ENCODE assay signal across 7 mouse cellular contexts in genomic region chr16:64873416-64874305, GRCm38 (mm10). TPM values are rescaled to one million over a fixed set of nuclear protein-coding genes. Genes with fewer than 3 reads are reported as not detected.
DNase-seq lines count a peak whose midpoint lies in the region; ATAC-seq and TF ChIP-seq lines count a peak whose summit lies in the region.

No protein-coding gene starts in this region.

- H3K4me2 ChIP-seq in limb, embryonic 11.5 days (ENCODE audit: low read depth, severe bottlenecking) = peak overlapping the region; percentile 54
- peak overlapping the region; percentile 79 for H3K4me2 ChIP-seq in midbrain, embryonic 13.5 days (replicated peaks)

- H3K9me3 ChIP-seq in embryonic facial prominence, embryonic 10.5 days = no peaks in the 10 kb centered on the region
- H3K9me3 ChIP-seq in limb, embryonic 11.5 days (ENCODE audit: control insufficient read depth, low read length) = no peaks in the 10 kb centered on the region
- no peaks in the 10 kb centered on the region for H3K9me3 ChIP-seq in midbrain, embryonic 13.5 days

- H3K9ac ChIP-seq in limb, embryonic 11.5 days (ENCODE audit: low read length) = peak overlapping the region; percentile 73
- H3K9ac ChIP-seq in midbrain, embryonic 13.5 days (replicated peaks) = peak overlapping the region; percentile 63

- TF ChIP-seq POLR2A in small intestine, adult 2 months (IDR thresholded peaks at IDR 0.05; ENCODE audit: low read depth, low read length) = no peak

- no peak for TF ChIP-seq CTCF in small intestine, adult 2 months (IDR thresholded peaks at IDR 0.05; ENCODE audit: extremely low read depth, insufficient read length, insufficient replicate concordance, low read depth, low read length)

- DNase-seq in adrenal gland, postnatal 10 days = peak; percentile 76
- peak; percentile 68 for DNase-seq in embryonic facial prominence, embryonic 10.5 days (ENCODE audit: low spot score)
- peak; percentile 97 for DNase-seq in heart, adult 11 months
- peak; percentile 64 for DNase-seq in kidney, adult 11 months
- peak; percentile 77 for DNase-seq in limb, embryonic 11.5 days (ENCODE audit: low spot score)

- peak; percentile 95 for ATAC-seq in limb, embryonic 11.5 days (ENCODE audit: insufficient number of reproducible peaks, low FRiP score, low TSS enrichment, low read depth)
- ATAC-seq in midbrain, embryonic 13.5 days = peak; percentile 95

- H3K27ac ChIP-seq in embryonic facial prominence, embryonic 10.5 days (replicated peaks) = peak overlapping the region; percentile 90
- H3K27ac ChIP-seq in limb, embryonic 11.5 days (replicated peaks; ENCODE audit: low read depth, low read length) = peak overlapping the region; percentile 65
- H3K27ac ChIP-seq in midbrain, embryonic 13.5 days = peak overlapping the region; percentile 7; the same call in 1 of the 2 replicates
- peak overlapping the region; percentile 90 for H3K27ac ChIP-seq in small intestine, adult 2 months (ENCODE audit: insufficient read depth, low read depth, low read length)

- no peaks in the 10 kb centered on the region for H3K36me3 ChIP-seq in embryonic facial prominence, embryonic 10.5 days (replicated peaks)
- no peaks in the 10 kb centered on the region for H3K36me3 ChIP-seq in limb, embryonic 11.5 days (ENCODE audit: control insufficient read depth, insufficient read depth, low read length)
- H3K36me3 ChIP-seq in midbrain, embryonic 13.5 days = no peaks in the 10 kb centered on the region
- no peaks in the 10 kb centered on the region for H3K36me3 ChIP-seq in small intestine, adult 2 months (ENCODE audit: control insufficient read depth, insufficient read depth, low read length)

- H3K27me3 ChIP-seq in embryonic facial prominence, embryonic 10.5 days (replicated peaks; ENCODE audit: low read depth, poor library complexity, severe bottlenecking) = no peaks in the 10 kb centered on the region
- H3K27me3 ChIP-seq in limb, embryonic 11.5 days (ENCODE audit: control insufficient read depth, insufficient read depth, low read length) = no peaks in the 10 kb centered on the region
- H3K27me3 ChIP-seq in midbrain, embryonic 13.5 days = no peaks in the 10 kb centered on the region
- H3K27me3 ChIP-seq in small intestine, adult 2 months (ENCODE audit: control insufficient read depth, insufficient read depth, low read length) = no peaks in the 10 kb centered on the region

- H3K4me1 ChIP-seq in embryonic facial prominence, embryonic 10.5 days = 0 out of 2 replicates have a peak, but pooled peaks cover 3% of the 10 kb centered on the region
- H3K4me1 ChIP-seq in limb, embryonic 11.5 days (ENCODE audit: control insufficient read depth, insufficient read depth, low read length) = no peaks in the 10 kb centered on the region
- peaks cover 2% of the 10 kb centered on the region for H3K4me1 ChIP-seq in midbrain, embryonic 13.5 days (replicated peaks)
- no peaks in the 10 kb centered on the region for H3K4me1 ChIP-seq in small intestine, adult 2 months (ENCODE audit: control insufficient read depth, insufficient read depth, insufficient read length, low read length)

- H3K4me3 ChIP-seq in embryonic facial prominence, embryonic 10.5 days = peak overlapping the region; percentile 71
- H3K4me3 ChIP-seq in limb, embryonic 11.5 days (ENCODE audit: low read depth, low read length) = peak overlapping the region; percentile 61
- H3K4me3 ChIP-seq in midbrain, embryonic 13.5 days (replicated peaks) = peak overlapping the region; percentile 57
- peak overlapping the region; percentile 63 for H3K4me3 ChIP-seq in small intestine, adult 2 months (ENCODE audit: low read depth, low read length)

- WGBS in embryonic facial prominence, embryonic 10.5 days = 4% methylated on average over 29 of the region's 29 CpGs
- 4% methylated on average over 29 of the region's 29 CpGs for WGBS in limb, embryonic 11.5 days
- 4% methylated on average over 29 of the region's 29 CpGs for WGBS in midbrain, embryonic 13.5 days
- under 1% methylated on average over 29 of the region's 29 CpGs for WGBS in small intestine, adult 2 months

RNA-seq across cellular contexts. Expression of gene Cggbp1, which starts 21.9 kb away (rescaled TPM):
- 100 to 1,000 TPM; 109 to 115 TPM for total RNA-seq in adrenal gland, postnatal 10 days (2021)
- 87.4 and 88.4 TPM in 2 replicates for polyA plus RNA-seq in embryonic facial prominence, embryonic 10.5 days (2016; fragmentation: Nextera tagmentation; extraction: Ambion mirVana)
- 119 and 120 TPM in 2 replicates for polyA plus RNA-seq in limb, embryonic 11.5 days (2014; fragmentation: Nextera tagmentation; extraction: Ambion mirVana)
- polyA plus RNA-seq in midbrain, embryonic 13.5 days (2015; fragmentation: Nextera tagmentation; extraction: Ambion mirVana) = 78.9 and 84.5 TPM in 2 replicates
- polyA plus RNA-seq in small intestine, adult 2 months (2012; rRNA removed) = 1.6 and 3.8 TPM in 2 replicates

RNA-seq across cellular contexts. Expression of gene Zfp654, which starts 22.2 kb away (rescaled TPM):
- total RNA-seq in adrenal gland, postnatal 10 days (2021) = 10 to 100 TPM; 15.4 to 16.7 TPM
- polyA plus RNA-seq in embryonic facial prominence, embryonic 10.5 days (2016; fragmentation: Nextera tagmentation; extraction: Ambion mirVana) = 5.9 and 6.6 TPM in 2 replicates
- 7.9 and 9.4 TPM in 2 replicates for polyA plus RNA-seq in limb, embryonic 11.5 days (2014; fragmentation: Nextera tagmentation; extraction: Ambion mirVana)
- polyA plus RNA-seq in midbrain, embryonic 13.5 days (2015; fragmentation: Nextera tagmentation; extraction: Ambion mirVana) = 6.2 and 6.8 TPM in 2 replicates
- polyA plus RNA-seq in small intestine, adult 2 months (2012; rRNA removed) = 0.18 and 0.37 TPM in 2 replicates

Comparison
In these comparisons a context has a peak if more than half of its experiments do, and no peak if none do; other contexts are left out.
1. Peak in every context shown above with its lines: DNase-seq, ATAC-seq, H3K4me3 ChIP-seq and H3K27ac ChIP-seq.
2. H3K27ac ChIP-seq: peak in every context shown above with its lines; median percentile 90 in embryonic facial prominence, embryonic 10.5 days; 90 in small intestine, adult 2 months; 65 in limb, embryonic 11.5 days; 7 in midbrain, embryonic 13.5 days.
3. RNA of gene Cggbp1, which starts 21.9 kb away (polyA plus RNA-seq): 119 to 120 TPM in limb, embryonic 11.5 days, 87.4 to 88.4 TPM in embryonic facial prominence, embryonic 10.5 days and 78.9 to 84.5 TPM in midbrain, embryonic 13.5 days; 1.6 to 3.8 TPM in small intestine, adult 2 months; every median in the first group is over 10 times any median in the second.